Mouse (Mus musculus): Measurements from ENCODE around the gene Spink8. TPM values are rescaled to one million over a fixed set of nuclear protein-coding genes. Genes with fewer than 3 reads are reported as not detected.

Gene Spink8
- polyA plus RNA-seq, 1 experiment from 2014 or later: not detected

- no peaks in the 10 kb centered on the region for H3K36me3 ChIP-seq
- no peaks in the 10 kb centered on the region for H3K27me3 ChIP-seq
- ATAC-seq (replicated peaks; ENCODE audit: insufficient number of reproducible peaks, insufficient read depth, low FRiP score, low read depth): no peak
- no peak overlapping the region for H3K4me3 ChIP-seq
- 49% methylated on average over 4 of the region's 4 CpGs for WGBS
- no peak overlapping the region for H3K27ac ChIP-seq
- H3K4me2 ChIP-seq: no peak overlapping the region
- H3K9ac ChIP-seq: no peak overlapping the region
- H3K9me3 ChIP-seq (replicated peaks): no peaks in the 10 kb centered on the region
- no peaks in the 10 kb centered on the region for H3K4me1 ChIP-seq (replicated peaks)
Measured at GRCm38 (mm10) chr9:109825739-109826138, 13.7 kb downstream of the Spink8 start.

- no peak for ATAC-seq (replicated peaks; ENCODE audit: insufficient number of reproducible peaks, insufficient read depth, low FRiP score, low read depth)
- H3K27ac ChIP-seq: no peak overlapping the region
- H3K9me3 ChIP-seq (replicated peaks): no peaks in the 10 kb centered on the region
- no peaks in the 10 kb centered on the region for H3K36me3 ChIP-seq
- no peak overlapping the region for H3K4me3 ChIP-seq
- no peaks in the 10 kb centered on the region for H3K27me3 ChIP-seq
- H3K4me1 ChIP-seq (replicated peaks): no peaks in the 10 kb centered on the region
- H3K9ac ChIP-seq: no peak overlapping the region
- no peak overlapping the region for H3K4me2 ChIP-seq
- 52% methylated on average over 5 of the region's 5 CpGs for WGBS
Measured at GRCm38 (mm10) chr9:109826181-109826580, 14.1 kb downstream of the Spink8 start.

GRCm38 (mm10) chr9:109832391-109833087, 20.5 kb downstream of the Spink8 start, which contains the start of gene Nme6:
Gene Nme6, plus strand, starts transcription at chr9:109832749.
- peak within 1 kb of the TSS; percentile 88 for H3K4me2 ChIP-seq
- H3K36me3 ChIP-seq: peaks cover 5% of the 10 kb centered on the region
- peak; percentile 93 for ATAC-seq (replicated peaks; ENCODE audit: insufficient number of reproducible peaks, insufficient read depth, low FRiP score, low read depth)
- no peaks in the 10 kb centered on the region for H3K9me3 ChIP-seq (replicated peaks)
- H3K27ac ChIP-seq: peak within 1 kb of the TSS; percentile 85
- peak within 1 kb of the TSS; percentile 70 for H3K4me3 ChIP-seq
- H3K9ac ChIP-seq: peak within 1 kb of the TSS; percentile 76
- peaks cover 9% of the 10 kb centered on the region for H3K4me1 ChIP-seq (replicated peaks)
- under 1% methylated on average over 32 of the region's 32 CpGs for WGBS
- H3K27me3 ChIP-seq: no peaks in the 10 kb centered on the region

GRCm38 (mm10) chr9:109833088-109833412, 21.0 kb downstream of the Spink8 start:
- peak overlapping the region; percentile 88 for H3K4me2 ChIP-seq
- H3K9me3 ChIP-seq (replicated peaks): no peaks in the 10 kb centered on the region
- H3K36me3 ChIP-seq: peaks cover 5% of the 10 kb centered on the region
- H3K27me3 ChIP-seq: no peaks in the 10 kb centered on the region
- peak; percentile 26; the same call in 1 of the 2 replicates for ATAC-seq (replicated peaks; ENCODE audit: insufficient number of reproducible peaks, insufficient read depth, low FRiP score, low read depth)
- WGBS: 4% methylated on average over 6 of the region's 6 CpGs
- H3K4me1 ChIP-seq (replicated peaks): peaks cover 9% of the 10 kb centered on the region
- H3K9ac ChIP-seq: peak overlapping the region; percentile 76
- H3K27ac ChIP-seq: peak overlapping the region; percentile 85; the same call in 1 of the 2 replicates
- peak overlapping the region; percentile 70 for H3K4me3 ChIP-seq

- H3K9ac ChIP-seq: no peak within 1 kb of the TSS
- H3K4me2 ChIP-seq: no peak within 1 kb of the TSS
- 43% methylated on average over 6 of the region's 6 CpGs for WGBS
- H3K9me3 ChIP-seq (replicated peaks): no peaks in the 10 kb centered on the region
- H3K36me3 ChIP-seq: no peaks in the 10 kb centered on the region
- no peaks in the 10 kb centered on the region for H3K27me3 ChIP-seq
- ATAC-seq (replicated peaks; ENCODE audit: insufficient number of reproducible peaks, insufficient read depth, low FRiP score, low read depth): 0 out of 2 replicates have a peak, but pooled peaks have one; percentile 39
- no peak within 1 kb of the TSS for H3K27ac ChIP-seq
- H3K4me3 ChIP-seq: no peak within 1 kb of the TSS
- 0 out of 2 replicates have a peak, but pooled peaks cover 3% of the 10 kb centered on the region for H3K4me1 ChIP-seq (replicated peaks)
Measured at GRCm38 (mm10) chr9:109849312-109849758, 37.3 kb downstream of the Spink8 start, which contains the start of gene Camp. Gene Camp, minus strand, starts transcription at chr9:109849617.

- no peaks in the 10 kb centered on the region for H3K27me3 ChIP-seq
- H3K9ac ChIP-seq: no peak overlapping the region
- H3K36me3 ChIP-seq: no peaks in the 10 kb centered on the region
- WGBS: 81% methylated on average over 5 of the region's 5 CpGs
- H3K4me3 ChIP-seq: no peak overlapping the region
- no peak overlapping the region for H3K27ac ChIP-seq
- H3K4me2 ChIP-seq: no peak overlapping the region
- no peak for ATAC-seq (replicated peaks; ENCODE audit: insufficient number of reproducible peaks, insufficient read depth, low FRiP score, low read depth)
- H3K9me3 ChIP-seq (replicated peaks): no peaks in the 10 kb centered on the region
- H3K4me1 ChIP-seq (replicated peaks): 0 out of 2 replicates have a peak, but pooled peaks cover 3% of the 10 kb centered on the region
Measured at GRCm38 (mm10) chr9:109850099-109850498, 38.0 kb downstream of the Spink8 start.

- H3K4me2 ChIP-seq: no peak overlapping the region
- 88% methylated on average over 2 of the region's 2 CpGs for WGBS
- H3K4me3 ChIP-seq: no peak overlapping the region
- H3K9me3 ChIP-seq (replicated peaks): no peaks in the 10 kb centered on the region
- no peaks in the 10 kb centered on the region for H3K27me3 ChIP-seq
- no peak for ATAC-seq (replicated peaks; ENCODE audit: insufficient number of reproducible peaks, insufficient read depth, low FRiP score, low read depth)
- no peaks in the 10 kb centered on the region for H3K36me3 ChIP-seq
- no peak overlapping the region for H3K27ac ChIP-seq
- H3K9ac ChIP-seq: no peak overlapping the region
- H3K4me1 ChIP-seq (replicated peaks): 0 out of 2 replicates have a peak, but pooled peaks cover 3% of the 10 kb centered on the region
Measured at GRCm38 (mm10) chr9:109854341-109854740, 42.3 kb downstream of the Spink8 start.

- H3K4me1 ChIP-seq (replicated peaks): 0 out of 2 replicates have a peak, but pooled peaks cover 2% of the 10 kb centered on the region
- ATAC-seq (replicated peaks; ENCODE audit: insufficient number of reproducible peaks, insufficient read depth, low FRiP score, low read depth): no peak
- H3K36me3 ChIP-seq: no peaks in the 10 kb centered on the region
- H3K27ac ChIP-seq: no peak overlapping the region
- no peak overlapping the region for H3K9ac ChIP-seq
- no peaks in the 10 kb centered on the region for H3K27me3 ChIP-seq
- no peaks in the 10 kb centered on the region for H3K9me3 ChIP-seq (replicated peaks)
- no peak overlapping the region for H3K4me2 ChIP-seq
- WGBS: 54% methylated on average over 6 of the region's 6 CpGs
- H3K4me3 ChIP-seq: no peak overlapping the region
Measured at GRCm38 (mm10) chr9:109855947-109856346, 43.9 kb downstream of the Spink8 start.

GRCm38 (mm10) chr9:109862397-109863044, 50.4 kb downstream of the Spink8 start:
- H3K9me3 ChIP-seq (replicated peaks): no peaks in the 10 kb centered on the region
- no peak for ATAC-seq (replicated peaks; ENCODE audit: insufficient number of reproducible peaks, insufficient read depth, low FRiP score, low read depth)
- H3K9ac ChIP-seq: no peak overlapping the region
- peak overlapping the region; percentile 52 for H3K4me2 ChIP-seq
- no peak overlapping the region for H3K27ac ChIP-seq
- H3K4me3 ChIP-seq: no peak overlapping the region
- WGBS: 10% methylated on average over 20 of the region's 20 CpGs
- H3K27me3 ChIP-seq: no peaks in the 10 kb centered on the region
- no peaks in the 10 kb centered on the region for H3K36me3 ChIP-seq
- H3K4me1 ChIP-seq (replicated peaks): peaks cover 5% of the 10 kb centered on the region; the same call in 1 of the 2 replicates

GRCm38 (mm10) chr9:109863085-109863484, 51.0 kb downstream of the Spink8 start:
- H3K9me3 ChIP-seq (replicated peaks): no peaks in the 10 kb centered on the region
- H3K27me3 ChIP-seq: no peaks in the 10 kb centered on the region
- H3K4me1 ChIP-seq (replicated peaks): peaks cover 5% of the 10 kb centered on the region; the same call in 1 of the 2 replicates
- H3K4me3 ChIP-seq: no peak overlapping the region
- no peak for ATAC-seq (replicated peaks; ENCODE audit: insufficient number of reproducible peaks, insufficient read depth, low FRiP score, low read depth)
- WGBS: 14% methylated on average over 3 of the region's 3 CpGs
- H3K27ac ChIP-seq: no peak overlapping the region
- H3K4me2 ChIP-seq: peak overlapping the region; percentile 52
- H3K36me3 ChIP-seq: no peaks in the 10 kb centered on the region
- H3K9ac ChIP-seq: no peak overlapping the region

GRCm38 (mm10) chr9:109866218-109866617, 54.1 kb downstream of the Spink8 start:
- no peak overlapping the region for H3K27ac ChIP-seq
- H3K9me3 ChIP-seq (replicated peaks): no peaks in the 10 kb centered on the region
- ATAC-seq (replicated peaks; ENCODE audit: insufficient number of reproducible peaks, insufficient read depth, low FRiP score, low read depth): no peak
- H3K27me3 ChIP-seq: no peaks in the 10 kb centered on the region
- H3K4me2 ChIP-seq: no peak overlapping the region
- H3K4me3 ChIP-seq: no peak overlapping the region
- WGBS: 27% methylated on average over 2 of the region's 2 CpGs
- peaks cover 5% of the 10 kb centered on the region; the same call in 1 of the 2 replicates for H3K4me1 ChIP-seq (replicated peaks)
- no peak overlapping the region for H3K9ac ChIP-seq
- no peaks in the 10 kb centered on the region for H3K36me3 ChIP-seq

Measured in heart, embryonic 15.5 days (tissue).